Mouse (Mus musculus) liver, postnatal 0 days (tissue): ENCODE results near the gene Bcl11b.

Experiments used
- CTCF ChIP-seq: sonication (generic); IDR thresholded peaks from 2 replicates; pipeline ENCODE4 v1.5.1; 2016; ENCODE audit warnings: antibody characterized with exemption, low read depth
- EP300 ChIP-seq: IDR thresholded peaks from 2 replicates; pipeline ENCODE4 v1.6.1; 2016; ENCODE audit warnings: antibody characterized with exemption, low read depth, mild to moderate bottlenecking

DNA sequence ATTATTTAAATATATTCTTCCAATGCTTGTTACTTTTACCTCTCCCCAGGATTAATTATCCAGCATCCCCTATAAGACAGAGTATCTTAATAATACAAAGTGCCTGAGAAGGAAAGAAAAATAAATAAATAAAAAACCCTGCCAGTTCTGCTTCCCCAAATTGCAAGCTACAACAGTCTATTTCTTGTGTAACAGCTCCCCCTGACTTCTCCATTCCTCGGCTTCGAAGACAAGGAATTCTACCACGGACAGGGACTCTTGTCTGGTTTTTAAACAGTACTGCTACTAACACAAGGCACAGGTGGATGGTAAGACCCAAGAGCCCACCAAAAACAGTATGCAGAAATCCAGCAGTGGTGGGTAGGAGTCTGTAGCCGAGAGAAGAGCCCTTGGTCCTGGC, 64.2 kb downstream of the Bcl11b start:
- TF ChIP-seq CTCF (no peak), EP300 (no peak)
